Mouse (Mus musculus) lung, adult 2 months (tissue): ENCODE results near the gene Pex10.

ENCODE experiments used
- CTCF ChIP-seq: fragments of 200-500 bp; IDR thresholded peaks from 2 replicates; pipeline ENCODE4 v1.5.1; 2011; ENCODE audit warnings: mild to moderate bottlenecking, low read length, control low read depth; ENCODE audit not compliant: insufficient read depth
- POLR2A ChIP-seq: fragments of 200-500 bp; IDR thresholded peaks from 2 replicates; pipeline ENCODE4 v1.6.1; 2011; ENCODE audit warnings: low read depth, mild to moderate bottlenecking, control low read depth, low read length, borderline replicate concordance; ENCODE audit errors: extremely low read depth

DNA sequence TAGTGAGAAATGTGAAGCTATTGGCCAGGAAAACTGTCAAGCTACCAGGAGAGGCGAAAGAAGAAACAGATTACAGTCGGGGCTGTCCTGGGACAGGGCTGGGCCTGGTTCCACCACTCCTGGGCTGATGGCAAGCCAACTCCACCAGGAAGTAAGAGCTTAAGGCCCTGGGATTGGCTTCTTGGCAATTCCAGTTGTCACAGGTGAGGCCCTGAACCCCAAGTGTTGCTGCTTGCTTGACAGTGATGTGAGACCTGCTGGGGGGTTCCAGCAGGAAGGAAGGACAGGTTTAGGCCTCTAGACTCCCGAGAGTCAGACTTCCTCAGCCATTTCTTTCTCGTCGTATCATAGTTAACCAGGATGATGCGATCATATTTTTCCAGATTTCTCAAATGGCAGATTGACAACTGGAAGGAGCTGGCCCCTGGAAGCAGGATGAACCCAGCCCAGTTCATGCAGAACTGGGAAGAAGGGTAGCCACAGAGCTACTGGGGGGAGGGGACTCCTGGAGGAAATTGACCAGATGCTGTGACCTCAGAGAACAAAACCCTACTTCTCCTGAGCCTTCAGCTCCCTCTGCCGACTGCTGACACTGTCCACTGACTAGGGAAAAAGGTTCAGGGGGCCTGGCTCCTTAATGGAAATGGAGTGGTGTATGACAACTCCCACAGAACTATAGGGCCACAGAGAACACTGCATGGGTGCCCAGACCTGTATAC lies 26.8 kb downstream of the Pex10 start:
- TF ChIP-seq CTCF (no peak), POLR2A (no peak)
